Mouse (Mus musculus) liver, embryonic 14.5 days (tissue): Measurements from ENCODE around the gene Slc13a3.

ENCODE experiments used
- CTCF ChIP-seq: IDR thresholded peaks from 2 replicates; pipeline ENCODE4 v1.5.1; 2016; ENCODE audit warnings: antibody characterized with exemption, low read depth, control low read depth
- EP300 ChIP-seq: IDR thresholded peaks from 2 replicates; pipeline ENCODE4 v1.6.1; 2016; ENCODE audit warnings: antibody characterized with exemption, low read depth

DNA sequence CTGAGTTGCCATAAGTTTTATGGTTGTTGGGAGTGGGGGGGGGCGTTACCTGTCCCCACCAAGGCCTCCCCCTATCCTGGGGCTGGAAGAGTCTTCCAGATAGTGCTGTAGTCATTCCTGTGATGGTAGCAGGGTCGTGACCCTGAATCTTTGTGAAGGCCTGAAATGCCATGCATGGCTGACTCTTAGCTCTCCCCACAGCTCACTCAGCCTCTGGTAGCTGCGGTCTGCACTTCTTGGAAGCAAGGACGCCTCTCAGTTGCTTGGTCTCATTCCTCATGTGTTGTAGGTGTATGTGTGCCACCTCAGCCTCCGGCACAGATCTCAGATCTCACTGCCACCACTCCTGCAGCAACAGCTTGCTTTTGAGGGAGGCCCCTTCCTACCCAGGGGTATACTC is 2.8 kb upstream of the Slc13a3 start:
- TF ChIP-seq EP300 (no peak), CTCF (no peak)
